Mouse (Mus musculus): ENCODE data around the gene Srrd. TPM values are rescaled to one million over a fixed set of nuclear protein-coding genes. Genes with fewer than 3 reads are reported as not detected.
"Not testable (repeated sequence)": the region's sequence is repeated elsewhere in the genome, so short reads cannot be mapped to it uniquely, and the experiment has no call there.

The Srrd gene
- polyA plus RNA-seq, 1 experiment from 2014 or later = 61.9 TPM

- Histone ChIP-seq H3K9me3 (replicated peaks) (no peaks in the 10 kb centered on the region), H3K4me2 (peak overlapping the region; percentile 80), H3K9ac (replicated peaks) (peak overlapping the region; percentile 83), H3K4me3 (replicated peaks) (peak overlapping the region; percentile 100), H3K36me3 (peaks cover 33% of the 10 kb centered on the region), H3K4me1 (peaks cover 30% of the 10 kb centered on the region), H3K27ac (replicated peaks) (peak overlapping the region; percentile 90), H3K27me3 (replicated peaks) (0 out of 2 replicates have a peak, but pooled peaks cover 2% of the 10 kb centered on the region)
- 2% methylated on average over 30 of the region's 33 CpGs for WGBS
- peak; percentile 67 for ATAC-seq (ENCODE audit: low FRiP score)
Measured at GRCm38 (mm10) chr5:112326446-112327009, 16.3 kb downstream of the Srrd start.

- peak; percentile 90 for ATAC-seq (ENCODE audit: low FRiP score)
- Histone ChIP-seq H3K36me3 (peaks cover 26% of the 10 kb centered on the region), H3K27ac (replicated peaks) (peak within 1 kb of the TSS; percentile 90), H3K4me2 (peak within 1 kb of the TSS; percentile 80), H3K9me3 (replicated peaks) (no peaks in the 10 kb centered on the region), H3K4me1 (peaks cover 30% of the 10 kb centered on the region), H3K27me3 (replicated peaks) (0 out of 2 replicates have a peak, but pooled peaks cover 5% of the 10 kb centered on the region), H3K4me3 (replicated peaks) (peak within 1 kb of the TSS; percentile 100), H3K9ac (replicated peaks) (peak within 1 kb of the TSS; percentile 83)
- WGBS = 8% methylated on average over 48 of the region's 48 CpGs
Measured at GRCm38 (mm10) chr5:112325546-112326445, 17.0 kb downstream of the Srrd start, which contains the start of gene Tfip11. Gene Tfip11, plus strand, starts transcription at chr5:112326358.

DNA sequence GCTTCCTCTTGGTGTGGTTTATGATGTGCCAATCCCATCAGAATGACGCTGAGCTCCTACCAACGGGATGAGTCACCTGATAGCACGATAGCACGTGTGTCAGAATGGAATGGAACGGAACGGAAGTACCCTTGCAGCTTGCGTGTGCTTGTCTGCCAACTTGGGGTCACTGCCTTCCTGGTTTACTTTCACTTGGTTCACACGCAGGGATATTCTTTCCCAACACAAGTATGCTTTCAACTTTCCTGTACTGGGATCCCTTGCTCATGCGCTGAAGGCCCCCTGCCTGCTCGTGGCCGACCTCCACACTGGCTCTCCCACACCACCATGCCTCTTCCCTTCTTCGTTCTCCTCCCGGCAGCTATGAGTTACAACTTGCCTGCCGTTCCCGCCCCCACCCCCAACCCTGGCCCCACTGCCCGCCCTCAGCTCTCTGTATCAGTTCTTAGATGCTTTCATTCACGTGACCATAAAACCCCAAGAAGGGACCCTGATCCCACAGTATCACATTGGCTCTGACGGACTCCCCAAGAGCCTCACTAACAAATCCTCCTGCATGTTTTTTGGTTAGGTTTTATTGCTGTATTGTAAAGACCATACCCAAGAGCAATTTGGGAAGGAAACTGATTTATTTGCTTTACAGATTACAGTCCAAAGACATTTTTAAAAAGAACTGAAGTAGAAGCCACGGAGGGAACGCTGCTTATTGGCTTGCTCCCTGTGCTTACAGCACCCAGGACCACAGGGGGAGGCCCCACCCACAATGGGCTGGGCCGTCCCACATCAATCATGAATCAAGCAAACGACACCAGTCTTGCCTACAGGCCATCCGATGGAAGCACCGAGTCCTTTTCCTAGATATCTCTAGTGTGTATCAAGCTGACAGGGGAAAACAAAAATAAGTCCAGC, 17.9 kb downstream of the Srrd start:
- H3K4me3 ChIP-seq (replicated peaks) = peak overlapping the region; percentile 100; the same call in 1 of the 2 replicates
- no peaks in the 10 kb centered on the region for H3K9me3 ChIP-seq (replicated peaks)
- 0 out of 2 replicates have a peak, but pooled peaks cover 5% of the 10 kb centered on the region for H3K27me3 ChIP-seq (replicated peaks)
- H3K4me1 ChIP-seq = peaks cover 30% of the 10 kb centered on the region
- WGBS = 25% methylated on average over 24 of the region's 24 CpGs
- peak overlapping the region; percentile 80 for H3K4me2 ChIP-seq
- no peak for ATAC-seq (ENCODE audit: low FRiP score)
- H3K9ac ChIP-seq (replicated peaks) = no peak overlapping the region; the same call in 1 of the 2 replicates
- peak overlapping the region; percentile 90; the same call in 1 of the 2 replicates for H3K27ac ChIP-seq (replicated peaks)
- peaks cover 17% of the 10 kb centered on the region for H3K36me3 ChIP-seq

- H3K4me1 ChIP-seq = peaks cover 29% of the 10 kb centered on the region
- H3K9ac ChIP-seq (replicated peaks) = no peak overlapping the region
- 0 out of 2 replicates have a peak, but pooled peaks cover 5% of the 10 kb centered on the region for H3K27me3 ChIP-seq (replicated peaks)
- no peak overlapping the region for H3K4me2 ChIP-seq
- no peak for ATAC-seq (ENCODE audit: low FRiP score)
- H3K9me3 ChIP-seq (replicated peaks) = no peaks in the 10 kb centered on the region
- no peak overlapping the region for H3K27ac ChIP-seq (replicated peaks)
- WGBS = 88% methylated on average over 6 of the region's 6 CpGs
- 0 out of 2 replicates have a peak, but pooled peaks cover 2% of the 10 kb centered on the region for H3K36me3 ChIP-seq
- H3K4me3 ChIP-seq (replicated peaks) = no peak overlapping the region
Measured at GRCm38 (mm10) chr5:112323246-112323645, 19.6 kb downstream of the Srrd start.

DNA sequence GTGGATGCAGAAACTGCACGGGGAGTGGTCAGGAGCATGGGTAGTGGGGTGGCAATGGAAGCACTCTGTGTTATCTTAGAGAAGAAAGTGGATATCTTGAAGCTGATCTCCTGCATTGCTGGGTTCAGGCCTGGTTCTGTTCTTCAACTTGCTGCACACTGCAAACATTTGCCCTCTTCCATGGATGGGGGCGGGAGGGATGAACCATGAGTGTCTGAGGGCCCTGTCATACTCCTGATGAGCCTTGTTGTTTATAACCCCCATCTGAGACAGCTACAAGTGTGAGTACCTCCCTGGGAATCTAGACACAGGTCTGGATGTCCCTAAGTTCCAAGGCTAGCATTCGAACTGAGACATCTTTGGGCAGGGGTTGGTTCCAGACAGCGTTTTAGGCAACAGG, 21.5 kb downstream of the Srrd start:
- no peak overlapping the region for H3K27ac ChIP-seq (replicated peaks)
- no peak overlapping the region for H3K4me3 ChIP-seq (replicated peaks)
- WGBS = 80% methylated on average over 4 of the region's 4 CpGs
- no peak for ATAC-seq (ENCODE audit: low FRiP score)
- H3K4me2 ChIP-seq = no peak overlapping the region
- H3K9ac ChIP-seq (replicated peaks) = no peak overlapping the region
- 0 out of 2 replicates have a peak, but pooled peaks cover 5% of the 10 kb centered on the region for H3K27me3 ChIP-seq (replicated peaks)
- H3K36me3 ChIP-seq = no peaks in the 10 kb centered on the region
- no peaks in the 10 kb centered on the region for H3K9me3 ChIP-seq (replicated peaks)
- peaks cover 12% of the 10 kb centered on the region for H3K4me1 ChIP-seq

DNA sequence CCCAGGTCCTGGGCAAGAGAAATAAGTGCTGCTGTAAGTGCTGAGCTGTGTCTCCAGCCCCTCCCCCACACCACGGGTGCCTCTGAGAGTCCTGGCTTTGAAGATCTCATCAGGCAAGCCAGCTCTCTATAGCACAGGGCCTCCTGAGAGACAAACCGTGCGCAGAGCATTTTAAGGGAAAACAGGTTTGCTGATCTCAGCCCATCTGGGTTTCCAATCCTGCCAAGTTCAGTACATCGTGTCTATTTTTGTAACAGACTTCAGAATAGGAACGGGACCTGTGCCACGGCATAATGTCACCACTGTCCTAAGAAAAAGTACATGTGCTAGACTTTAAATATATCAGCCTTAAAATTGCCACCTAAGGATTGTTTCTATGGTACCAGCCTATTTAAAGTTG, 21.9 kb downstream of the Srrd start:
- Histone ChIP-seq H3K4me3 (replicated peaks) (no peak overlapping the region), H3K4me1 (peaks cover 12% of the 10 kb centered on the region)
- 79% methylated on average over 6 of the region's 6 CpGs for WGBS

DNA sequence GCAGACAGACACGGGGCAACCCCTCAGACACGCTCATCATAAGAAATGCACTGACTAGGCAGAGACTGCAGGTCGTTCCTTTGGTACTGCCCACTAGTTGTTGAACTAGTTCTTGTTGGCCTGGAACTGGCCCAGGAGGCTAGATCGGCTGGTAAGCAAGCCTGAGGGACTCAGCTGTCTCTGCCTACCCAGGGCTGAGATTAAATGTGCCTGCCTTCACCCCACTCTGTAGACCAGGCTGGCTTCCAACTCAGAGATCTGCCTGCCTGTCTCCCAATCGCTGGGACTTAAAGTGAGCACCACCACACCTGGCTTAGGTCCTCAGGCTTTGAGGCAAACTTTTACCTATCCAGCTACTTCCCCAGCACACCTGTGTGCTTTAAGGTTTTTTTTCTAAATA, 22.5 kb downstream of the Srrd start:
- 84% methylated on average over 5 of the region's 5 CpGs for WGBS
- no peak for ATAC-seq (ENCODE audit: low FRiP score)
- no peak overlapping the region for H3K9ac ChIP-seq (replicated peaks)

More for the DNA sequence above, 21.9 kb downstream of the Srrd start:
- no peak overlapping the region for H3K27ac ChIP-seq (replicated peaks)
- no peaks in the 10 kb centered on the region for H3K36me3 ChIP-seq
- no peaks in the 10 kb centered on the region for H3K9me3 ChIP-seq (replicated peaks)
- no peak overlapping the region for H3K9ac ChIP-seq (replicated peaks)
- H3K4me2 ChIP-seq = no peak overlapping the region
- 0 out of 2 replicates have a peak, but pooled peaks cover 5% of the 10 kb centered on the region for H3K27me3 ChIP-seq (replicated peaks)
- no peak for ATAC-seq (ENCODE audit: low FRiP score)

DNA sequence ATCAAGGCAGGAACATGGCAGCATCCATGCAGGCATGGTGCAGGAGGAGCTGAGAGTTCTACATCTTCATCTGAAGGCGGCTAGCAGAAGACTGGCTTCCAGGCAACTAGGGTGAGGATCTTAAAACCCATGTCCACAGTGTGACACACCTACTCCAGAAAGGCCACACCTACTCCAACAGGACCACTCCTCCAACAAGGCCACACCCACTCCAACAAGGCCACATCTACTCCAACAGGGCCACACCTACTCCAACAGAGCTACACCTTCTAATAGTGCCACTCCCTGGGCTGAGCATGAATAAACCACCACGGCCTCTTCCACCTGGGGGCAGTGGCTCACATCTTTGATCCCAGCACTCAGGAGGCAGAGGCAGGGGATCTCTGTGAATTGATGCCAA, 23.5 kb downstream of the Srrd start:
- peaks cover 10% of the 10 kb centered on the region for H3K36me3 ChIP-seq
- not testable (repeated sequence) for H3K27me3 ChIP-seq (replicated peaks); H3K4me2 ChIP-seq; H3K4me1 ChIP-seq; H3K9me3 ChIP-seq (replicated peaks); H3K9ac ChIP-seq (replicated peaks); H3K27ac ChIP-seq (replicated peaks); H3K4me3 ChIP-seq (replicated peaks); ATAC-seq (ENCODE audit: low FRiP score)
- 66% methylated on average over 2 of the region's 2 CpGs for WGBS

More for the DNA sequence above, 22.5 kb downstream of the Srrd start:
- Histone ChIP-seq H3K4me3 (replicated peaks) (no peak overlapping the region), H3K36me3 (peaks cover 2% of the 10 kb centered on the region), H3K9me3 (replicated peaks) (no peaks in the 10 kb centered on the region), H3K27me3 (replicated peaks) (0 out of 2 replicates have a peak, but pooled peaks cover 5% of the 10 kb centered on the region), H3K4me1 (peaks cover 8% of the 10 kb centered on the region), H3K4me2 (no peak overlapping the region), H3K27ac (replicated peaks) (no peak overlapping the region)

DNA sequence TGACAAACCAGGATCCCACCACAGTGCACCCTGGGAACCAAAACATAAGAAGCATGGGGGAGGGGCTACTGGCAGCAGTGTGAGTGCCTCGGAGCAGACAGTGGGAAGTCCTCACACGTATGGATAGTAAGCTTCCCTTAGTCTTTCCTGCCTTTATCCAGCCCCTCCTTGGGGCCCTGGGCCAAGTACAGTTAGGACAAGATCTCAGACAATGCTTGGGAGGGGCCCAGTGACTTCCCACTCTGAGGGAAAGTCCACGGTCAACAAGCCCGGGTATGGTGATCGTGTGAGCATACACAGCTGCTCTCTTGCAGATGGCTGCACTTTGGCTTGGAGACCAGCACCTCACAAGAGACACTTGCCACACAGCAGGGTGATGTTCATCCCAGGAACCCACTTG, 25.5 kb downstream of the Srrd start:
- Histone ChIP-seq H3K27ac (replicated peaks) (no peak overlapping the region), H3K4me2 (no peak overlapping the region)
- 58% methylated on average over 5 of the region's 5 CpGs for whole genome bisulfite sequencing

DNA sequence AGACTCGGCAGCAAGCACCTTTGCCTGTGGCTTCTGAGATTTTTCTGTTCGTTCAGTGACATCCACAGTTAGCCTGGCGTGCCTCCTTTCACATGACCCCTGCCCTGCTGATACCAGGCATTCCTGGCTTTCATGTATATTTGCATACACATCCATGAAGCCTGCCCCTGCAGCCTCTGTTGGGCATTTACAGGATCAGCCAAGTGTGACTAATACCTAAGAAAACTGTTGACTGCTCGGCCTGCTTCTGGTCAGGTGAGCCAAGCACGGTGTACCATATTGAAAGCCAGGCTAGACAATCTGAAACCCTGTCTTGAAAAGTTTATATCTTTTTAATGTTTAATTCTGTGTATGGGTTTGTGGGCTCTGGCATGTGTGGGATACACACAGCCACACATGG, 26.4 kb downstream of the Srrd start:
- Histone ChIP-seq H3K9me3 (replicated peaks) (no peaks in the 10 kb centered on the region), H3K4me3 (replicated peaks) (no peak overlapping the region), H3K36me3 (peaks cover 15% of the 10 kb centered on the region), H3K4me2 (no peak overlapping the region), H3K27me3 (replicated peaks) (0 out of 2 replicates have a peak, but pooled peaks cover 3% of the 10 kb centered on the region), H3K4me1 (no peaks in the 10 kb centered on the region; the same call in 1 of the 2 replicates), H3K9ac (replicated peaks) (no peak overlapping the region), H3K27ac (replicated peaks) (no peak overlapping the region)
- WGBS = 82% methylated on average over 5 of the region's 5 CpGs
- ATAC-seq (ENCODE audit: low FRiP score) = no peak

More for the DNA sequence above, 25.5 kb downstream of the Srrd start:
- peaks cover 15% of the 10 kb centered on the region for H3K36me3 ChIP-seq
- no peak overlapping the region for H3K4me3 ChIP-seq (replicated peaks)
- 0 out of 2 replicates have a peak, but pooled peaks cover 5% of the 10 kb centered on the region for H3K27me3 ChIP-seq (replicated peaks)
- ATAC-seq (ENCODE audit: low FRiP score) = no peak
- H3K4me1 ChIP-seq = no peaks in the 10 kb centered on the region; the same call in 1 of the 2 replicates
- no peaks in the 10 kb centered on the region for H3K9me3 ChIP-seq (replicated peaks)
- H3K9ac ChIP-seq (replicated peaks) = no peak overlapping the region

Measured in neural tube, embryonic 15.5 days (tissue).